Mouse (Mus musculus) heart, adult 8-10 months (tissue): ENCODE results near the gene Stx4a. TPM values are rescaled to one million over a fixed set of nuclear protein-coding genes. Genes with fewer than 3 reads are reported as not detected.
"Not testable (repeated sequence)": the region's sequence is repeated elsewhere in the genome, so short reads cannot be mapped to it uniquely, and the experiment has no call there.

ENCODE experiments used
- DNase-seq: peaks from one replicate; pipeline ENCODE4 v3.0.0; 2022; ENCODE audit warnings: low spot score
- total RNA-seq, 4 experiments: library from RNA; stranded (reverse); gene quantifications; 2 replicates each; pipeline ENCODE4 v1.2.4; 2022

Stx4a gene
- total RNA-seq, 4 experiments from 2014 or later, result 61.9 to 68.0 (median 66.0) TPM

DNA sequence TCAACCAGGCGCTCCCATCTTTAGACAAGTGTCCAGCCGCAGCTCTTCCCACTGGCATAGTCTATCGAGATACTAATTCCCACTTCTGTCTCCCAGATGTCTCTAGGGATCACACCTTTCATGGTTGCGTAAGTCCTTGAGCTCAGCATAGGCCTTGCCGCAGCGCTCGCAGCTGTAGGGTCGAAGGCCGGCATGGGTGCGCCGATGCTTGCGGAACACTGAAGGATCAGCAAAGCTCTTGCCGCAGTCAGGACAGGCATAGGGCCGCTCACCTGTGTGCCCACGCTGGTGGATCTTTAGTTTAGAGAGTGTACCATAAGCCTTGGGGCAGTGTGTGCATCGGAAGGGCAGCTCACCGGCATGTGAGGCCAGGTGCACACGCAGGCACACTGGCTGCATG lies 43.5 kb downstream of the Stx4a start:
- no peak for DNase-seq

DNA sequence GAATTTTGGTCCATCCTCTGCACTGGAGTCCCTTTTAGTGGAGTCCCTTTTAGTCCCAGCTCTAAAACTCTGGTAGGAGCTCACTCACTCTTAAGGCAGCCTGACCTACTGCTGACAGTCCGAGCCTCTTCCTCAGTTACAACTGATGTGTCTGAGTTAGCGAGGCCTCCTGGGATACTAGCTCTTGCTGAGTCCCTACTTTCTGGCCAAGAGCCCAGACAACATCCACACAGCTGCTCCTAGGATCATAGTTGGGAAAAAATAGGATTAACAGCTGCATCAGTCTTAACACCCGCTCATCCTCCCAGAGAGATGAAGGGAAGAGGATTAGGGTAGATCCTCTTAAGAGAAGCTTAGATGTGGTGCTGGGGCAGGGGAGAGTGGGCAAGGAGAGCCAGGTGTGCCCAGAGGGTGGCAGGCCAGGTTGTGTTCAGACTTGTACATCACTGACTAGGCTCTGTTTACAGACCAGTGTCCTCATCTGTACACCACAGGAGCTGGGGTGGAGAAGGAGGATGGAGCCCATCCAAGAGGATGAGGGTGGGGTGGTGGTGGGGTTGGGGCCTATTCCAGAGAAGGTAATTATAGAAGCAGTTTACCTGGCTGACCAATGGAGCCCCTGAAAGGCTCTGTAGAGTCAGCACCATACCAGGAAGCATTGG lies 45.2 kb downstream of the Stx4a start:
- peak; percentile 45 for DNase-seq

DNA sequence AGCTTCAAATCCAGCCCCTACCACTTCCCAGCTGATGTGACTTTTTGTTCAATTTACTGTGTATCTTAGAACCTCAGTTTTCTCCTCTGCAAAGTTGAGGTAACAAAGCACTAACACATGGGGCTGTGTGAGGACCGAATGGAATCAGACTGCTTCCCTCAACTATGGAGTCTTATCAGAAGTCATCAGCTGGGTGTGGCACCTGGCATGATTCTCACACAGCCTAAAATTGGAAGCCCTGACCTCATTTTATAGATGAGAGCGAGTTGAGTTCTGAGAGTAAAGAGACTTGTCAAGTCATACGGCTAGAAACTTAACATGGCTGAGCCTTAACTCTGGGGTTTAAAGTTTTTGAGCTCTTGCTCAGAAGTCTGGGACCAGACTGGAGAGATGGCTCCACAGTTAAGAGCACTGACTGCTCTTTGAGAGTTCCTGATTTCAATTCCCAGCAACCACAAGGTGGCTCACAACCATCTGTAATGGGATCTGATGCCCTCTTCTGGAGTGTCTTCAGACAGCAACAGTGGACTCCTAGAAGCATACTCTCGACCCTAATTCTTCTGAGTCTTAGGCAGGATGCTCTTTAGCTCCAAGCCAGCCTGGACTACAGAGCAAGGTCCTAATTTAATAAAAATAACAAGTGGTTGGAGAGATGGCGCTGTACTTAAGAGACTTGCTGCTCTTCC lies 46.2 kb downstream of the Stx4a start:
- no peak for DNase-seq

DNA sequence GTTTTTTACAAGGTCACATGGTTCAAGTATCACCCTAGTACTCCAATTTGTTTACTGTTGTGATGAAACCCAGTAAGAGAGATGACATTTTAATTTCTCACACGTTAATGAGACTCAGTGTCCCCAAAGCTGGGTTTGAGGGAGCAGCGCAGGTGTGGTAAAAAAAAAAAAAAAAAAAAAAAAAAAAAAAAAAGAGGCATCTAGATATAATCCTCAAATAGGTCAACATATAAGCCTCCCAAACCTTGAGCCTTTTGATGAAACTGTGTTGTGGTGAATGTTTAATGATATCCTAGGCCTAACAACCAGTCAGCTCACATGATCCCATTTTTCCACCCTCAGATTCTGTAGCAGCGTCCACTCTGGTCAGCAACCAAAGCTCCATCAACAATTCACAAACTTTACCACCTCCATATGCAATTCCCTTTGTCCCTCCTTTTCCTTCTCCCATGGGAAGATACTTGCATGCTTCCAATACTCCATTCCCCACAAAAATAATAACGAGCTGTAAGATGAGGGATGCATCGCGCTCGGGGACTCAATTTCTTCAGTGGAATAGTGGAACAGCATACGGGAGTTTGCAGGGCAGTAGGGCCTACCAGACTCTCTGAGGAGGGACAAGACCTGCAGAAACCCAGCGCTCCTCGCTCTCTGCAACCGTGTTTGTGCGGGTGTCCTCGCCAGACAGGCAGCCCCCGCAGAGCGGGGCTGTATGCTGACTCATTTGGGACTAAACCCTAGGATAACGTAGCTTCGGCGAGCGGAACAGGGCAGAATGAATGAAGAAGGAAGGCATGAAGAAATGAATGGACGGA lies 50.9 kb downstream of the Stx4a start:
- DNase-seq, result no peak

DNA sequence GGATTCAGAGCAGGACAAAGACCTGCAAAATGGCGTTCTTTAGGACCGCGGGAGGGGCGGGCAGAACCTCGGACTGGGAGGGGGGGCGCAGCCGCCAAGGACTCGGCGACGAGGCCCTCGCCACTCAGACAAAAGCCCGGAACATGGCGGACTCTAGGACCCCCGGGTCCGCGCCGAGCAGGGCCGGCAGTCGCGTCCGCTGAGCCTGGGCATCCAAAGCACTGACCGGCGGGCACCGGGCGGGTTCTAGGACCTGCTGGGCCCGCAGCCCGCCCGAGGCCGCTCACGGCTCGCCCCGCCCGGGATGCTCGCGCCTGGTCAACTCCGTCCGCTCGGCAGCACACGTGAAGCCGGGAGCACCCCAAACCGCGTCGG lies 51.5 kb downstream of the Stx4a start:
- DNase-seq, result peak; percentile 91

DNA sequence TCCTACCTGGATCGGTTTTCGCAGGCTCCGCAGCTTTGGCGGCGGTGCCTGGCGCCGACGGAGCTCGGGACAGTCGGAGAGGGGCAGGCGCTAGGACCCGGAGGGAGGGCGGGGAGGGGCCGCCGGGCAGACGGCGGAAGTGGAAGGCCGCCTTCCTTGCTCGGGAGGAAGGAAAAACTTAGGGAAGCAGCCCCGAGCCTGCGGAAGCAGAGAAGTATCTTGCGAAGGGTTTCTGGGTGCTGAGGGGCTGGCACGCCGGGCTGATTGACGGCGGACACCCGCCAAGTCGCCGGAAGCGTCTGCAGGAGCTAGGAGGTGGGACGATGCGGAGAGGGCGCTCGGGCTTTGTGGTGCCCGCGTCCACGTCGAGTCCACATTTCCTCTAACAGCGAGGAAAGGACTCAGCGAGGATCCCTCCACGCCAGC lies 52.0 kb downstream of the Stx4a start, which contains the start of gene Zfp646:
Zfp646 (plus strand) TSS at position 181 of the 426 bp plus-strand sequence.
- peak; percentile 66 for DNase-seq

DNA sequence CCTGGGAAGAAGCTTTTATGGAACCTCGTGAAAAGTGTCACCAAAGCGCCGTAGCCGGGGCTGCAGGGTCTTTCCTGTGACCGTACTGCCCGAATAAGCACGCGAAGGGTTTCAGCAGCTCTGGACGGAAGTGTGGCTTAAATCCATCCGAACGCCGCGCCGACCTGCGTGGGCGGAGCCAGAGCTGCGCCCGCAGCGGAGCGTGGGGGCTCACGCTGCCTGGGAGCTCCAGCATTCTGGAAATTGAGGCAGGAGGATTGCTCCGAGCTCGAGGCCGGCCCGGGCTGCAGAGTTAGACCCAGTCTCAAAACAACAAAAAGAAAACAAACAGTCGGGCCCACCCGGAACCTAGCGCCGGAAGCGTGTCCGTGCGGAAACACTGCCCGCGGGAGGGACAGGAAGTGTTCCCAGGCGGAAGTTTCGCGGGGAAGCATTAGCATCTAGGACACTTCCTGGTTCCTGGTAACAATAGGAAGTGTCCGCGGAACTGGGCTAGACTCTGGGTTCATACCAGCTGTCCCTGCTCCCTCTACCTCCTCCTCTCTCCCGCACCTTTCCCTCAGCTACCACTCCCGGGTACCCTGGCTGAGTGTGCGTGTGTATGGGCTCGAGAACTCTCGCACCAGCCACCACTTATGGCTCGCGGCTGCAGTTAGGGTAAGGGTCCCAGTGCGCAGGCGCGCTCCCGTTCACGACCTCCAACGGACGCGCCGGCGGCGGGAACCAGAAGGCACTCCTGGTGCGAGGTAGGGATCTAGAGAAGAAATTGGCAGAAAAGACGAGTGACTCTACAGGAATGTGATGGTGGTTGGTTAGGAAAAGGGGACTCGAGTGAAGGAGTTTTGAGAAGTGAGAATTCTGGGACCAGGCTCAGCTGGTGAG lies 52.6 kb downstream of the Stx4a start, which contains the start of gene Zfp668:
Zfp668 (minus strand) TSS at position 362 of the 882 bp plus-strand sequence.
- peak; percentile 90 for DNase-seq

DNA sequence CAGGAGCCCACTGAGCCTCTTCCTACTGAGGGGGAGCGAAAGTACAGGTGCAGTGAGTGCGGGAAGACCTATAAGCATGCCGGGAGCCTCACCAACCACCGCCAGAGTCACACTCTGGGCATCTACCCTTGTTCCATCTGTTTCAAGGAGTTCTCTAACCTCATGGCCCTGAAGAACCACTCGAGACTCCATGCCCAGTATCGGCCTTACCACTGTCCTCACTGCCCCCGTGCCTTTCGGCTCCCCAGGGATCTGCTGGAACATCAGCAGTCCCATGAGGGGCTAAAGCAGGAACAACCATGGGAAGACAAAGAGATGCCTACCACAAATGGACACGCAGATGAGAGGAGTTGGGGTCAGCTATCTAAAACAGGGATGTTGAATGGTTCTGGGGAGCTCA lies 55.2 kb downstream of the Stx4a start:
- no peak for DNase-seq

DNA sequence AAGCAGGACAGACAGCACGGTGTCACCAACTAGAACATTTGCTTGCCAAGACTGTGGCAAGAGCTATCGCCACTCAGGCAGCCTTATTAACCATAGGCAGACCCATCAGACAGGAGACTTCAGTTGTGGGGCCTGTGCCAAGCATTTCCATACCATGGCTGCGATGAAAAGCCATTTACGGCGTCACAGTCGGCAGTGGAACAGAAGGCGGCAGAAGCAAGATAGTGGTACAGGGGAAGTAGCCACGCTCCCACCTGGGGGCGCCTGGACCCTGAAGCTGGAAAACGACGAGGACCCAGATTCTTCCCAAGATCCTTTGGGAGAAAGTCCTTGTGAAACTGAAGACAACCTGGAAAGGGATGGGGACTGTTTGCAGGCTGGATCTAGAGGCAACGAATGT lies 56.3 kb downstream of the Stx4a start:
- DNase-seq, result no peak

DNA sequence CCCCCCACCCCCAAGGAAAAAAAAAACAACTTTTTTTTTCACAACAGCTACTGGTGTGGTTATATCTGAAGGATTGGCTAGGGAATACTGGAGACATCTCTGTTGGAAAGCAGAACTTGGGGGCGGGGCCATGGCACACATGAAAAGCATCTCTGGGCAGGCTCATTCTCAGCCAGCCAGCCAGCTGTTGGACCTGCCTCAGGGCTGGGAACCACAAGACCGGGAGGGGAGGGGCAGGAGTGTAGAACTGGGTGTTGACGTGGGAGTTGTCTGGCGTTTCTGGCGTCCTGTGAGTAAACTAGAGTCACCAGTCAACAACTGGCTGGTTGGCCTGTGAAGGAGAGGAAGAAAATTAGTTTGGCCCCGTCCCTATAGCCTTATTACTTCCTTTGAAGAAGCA lies 61.9 kb downstream of the Stx4a start:
- DNase-seq, result peak; percentile 69

DNA sequence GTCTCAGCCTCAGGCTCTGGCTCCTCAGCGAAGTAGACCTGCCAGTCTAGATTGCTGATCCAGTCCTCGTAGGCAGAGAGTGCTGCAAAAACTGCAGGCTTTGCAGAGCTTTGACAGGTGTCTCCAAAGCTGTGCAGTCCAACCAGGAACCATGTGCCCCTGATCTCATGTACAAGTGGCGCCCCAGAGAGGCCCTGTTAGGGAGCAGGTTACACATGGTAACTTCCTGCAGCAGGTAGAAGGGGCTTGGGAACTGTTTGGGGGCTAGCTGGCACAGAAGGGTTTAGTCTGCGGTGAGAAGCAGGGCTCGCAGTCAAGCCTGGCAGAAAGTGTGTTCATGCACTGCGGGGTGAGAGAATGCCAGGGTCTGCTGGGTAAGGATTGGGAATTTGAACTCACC lies 62.5 kb downstream of the Stx4a start:
- DNase-seq, result no peak

DNA sequence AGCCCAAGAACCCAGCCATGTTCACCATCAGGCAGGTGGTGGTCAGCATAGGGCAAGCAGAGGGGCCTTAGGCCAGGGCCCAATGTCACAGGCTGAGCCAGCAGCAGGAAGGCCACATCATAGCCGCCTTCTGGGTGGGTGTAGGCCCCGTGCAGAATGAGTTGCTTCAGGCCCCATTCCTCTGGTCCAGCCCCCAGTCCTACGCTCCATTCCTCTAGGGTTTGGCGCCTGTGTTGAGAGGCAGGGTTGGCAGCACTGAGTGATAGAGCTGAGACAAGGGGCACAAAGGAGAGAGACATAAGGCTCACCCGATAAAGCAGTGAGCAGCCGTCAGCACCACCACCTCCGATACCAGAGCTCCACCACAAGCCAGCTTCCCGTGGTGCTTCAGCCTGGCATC lies 63.1 kb downstream of the Stx4a start:
- DNase-seq, result no peak

DNA sequence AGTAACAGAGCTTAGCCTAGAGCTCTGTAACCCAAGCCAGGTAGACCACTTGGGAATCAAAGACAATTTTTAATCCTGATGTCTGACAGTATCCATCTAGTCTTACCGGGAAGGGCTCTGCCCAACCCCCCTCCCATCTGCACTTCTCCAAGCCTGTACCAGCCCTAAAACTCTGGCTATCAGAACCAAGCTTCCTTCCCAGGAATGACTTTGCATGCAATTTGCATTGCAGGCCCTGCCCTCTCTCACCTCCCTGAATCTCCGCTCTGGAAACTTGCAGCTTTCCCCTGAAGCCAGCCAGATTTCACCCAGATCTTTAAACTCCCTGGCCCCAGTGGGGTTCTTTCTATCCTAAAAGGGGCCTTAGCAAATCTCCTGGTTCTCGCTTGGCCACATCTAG lies 63.7 kb downstream of the Stx4a start:
- DNase-seq, result no peak

DNA sequence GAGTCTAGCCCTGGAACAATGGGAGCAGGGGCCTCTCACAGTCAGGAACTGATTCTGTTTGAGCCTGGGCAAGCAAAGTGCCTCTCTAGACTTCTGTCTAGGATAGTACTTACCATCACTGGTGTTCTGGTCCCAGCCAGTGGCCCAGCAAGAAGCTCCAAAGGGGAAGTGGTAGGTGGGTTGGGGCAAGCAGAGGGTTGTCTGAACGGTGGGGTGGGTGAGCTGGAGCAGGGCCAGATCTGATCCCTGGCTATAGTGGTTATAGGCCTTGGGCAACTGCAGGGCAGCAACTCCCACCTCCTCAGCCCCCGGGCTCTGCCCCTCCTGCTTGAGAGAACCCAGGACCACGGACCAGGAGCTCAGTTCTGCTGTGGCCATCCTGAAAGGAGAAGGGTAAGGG lies 64.7 kb downstream of the Stx4a start:
- DNase-seq, result no peak

DNA sequence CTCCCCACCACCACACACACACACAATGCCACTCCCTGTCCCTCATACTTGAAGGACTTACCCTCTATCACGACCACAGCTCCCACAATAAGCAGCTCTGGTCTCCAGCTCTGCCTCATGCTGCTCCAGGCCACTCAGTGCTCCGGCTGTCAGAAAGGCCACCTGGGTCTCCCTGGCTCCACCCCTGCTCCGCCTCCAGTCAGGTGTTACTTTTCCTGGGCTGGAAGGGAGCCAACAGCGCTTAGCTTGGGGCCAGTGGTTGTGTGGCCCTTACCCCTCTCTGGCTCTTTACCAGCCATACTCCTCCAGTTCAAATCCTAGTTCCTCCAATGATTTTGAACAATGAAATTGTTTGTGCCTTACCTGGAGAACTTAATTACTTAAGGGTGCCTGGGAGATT lies 66.7 kb downstream of the Stx4a start, which contains the start of gene Prss53:
Prss53 (minus strand) TSS at position 173 of the 400 bp plus-strand sequence.
- no peak for DNase-seq

DNA sequence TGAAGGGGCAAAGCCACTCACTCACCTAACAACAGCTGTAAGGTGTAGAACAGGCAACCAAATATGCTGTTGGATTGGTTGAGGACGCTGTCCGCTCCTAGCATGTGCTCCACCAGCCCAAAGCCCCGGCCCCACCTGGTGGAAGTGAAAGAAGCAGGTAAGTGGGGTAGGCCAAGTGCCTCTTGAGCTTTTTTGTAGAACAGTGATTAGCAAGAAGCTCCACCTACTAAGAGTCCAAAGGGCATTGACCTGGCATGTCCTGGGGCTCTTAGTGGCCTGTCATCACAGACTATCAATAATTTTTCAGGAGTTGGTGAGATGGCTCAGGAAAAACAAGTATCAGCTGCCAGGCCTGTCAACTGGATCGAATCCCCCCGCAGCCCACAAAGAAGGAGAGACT lies 70.4 kb downstream of the Stx4a start:
- DNase-seq, result no peak

DNA sequence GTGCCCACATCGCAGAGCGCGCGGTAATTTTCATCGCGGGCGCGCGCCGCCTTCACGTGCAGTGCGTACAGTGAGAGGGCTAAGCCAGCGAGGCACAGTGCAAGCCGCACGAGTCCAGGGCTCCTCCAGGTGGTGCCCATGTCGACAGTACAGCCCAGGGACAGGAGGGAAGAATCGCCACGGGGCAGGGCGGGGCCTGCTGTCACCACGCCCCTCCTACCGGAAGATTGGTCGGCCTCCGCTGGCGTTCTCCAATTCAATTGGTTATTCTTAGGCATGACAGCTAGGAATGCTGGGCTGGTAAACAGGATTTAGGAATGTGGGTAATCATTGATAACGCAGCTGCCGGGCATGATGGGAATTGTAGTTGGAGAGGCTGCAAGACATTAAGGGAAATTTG lies 71.3 kb downstream of the Stx4a start, which contains the start of the genes Gm21974 and Vkorc1:
Gm21974 (minus strand) TSS at position 13 of the 400 bp plus-strand sequence.
Vkorc1 (minus strand) TSS at position 176 of the 400 bp plus-strand sequence.
- peak; percentile 97 for DNase-seq

DNA sequence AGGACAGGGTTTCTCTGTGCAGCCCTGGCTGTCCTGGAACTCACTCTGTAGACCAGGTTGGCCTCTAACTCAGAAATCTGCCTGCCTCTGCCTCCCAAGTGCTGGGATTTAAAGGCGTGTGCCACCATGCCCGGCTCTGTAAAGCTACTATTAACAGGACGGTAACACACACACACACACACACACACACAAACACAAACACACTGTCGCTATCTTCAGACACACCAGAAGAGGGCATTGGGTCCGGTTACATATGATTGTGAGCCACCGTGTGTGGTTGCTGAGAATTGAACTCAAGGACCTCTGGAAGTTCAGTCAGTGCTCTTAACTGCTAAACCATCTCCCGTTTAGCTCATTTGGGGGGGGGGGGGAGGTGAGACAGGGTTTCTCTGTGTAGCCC lies 71.8 kb downstream of the Stx4a start:
- DNase-seq, result not testable (repeated sequence)

DNA sequence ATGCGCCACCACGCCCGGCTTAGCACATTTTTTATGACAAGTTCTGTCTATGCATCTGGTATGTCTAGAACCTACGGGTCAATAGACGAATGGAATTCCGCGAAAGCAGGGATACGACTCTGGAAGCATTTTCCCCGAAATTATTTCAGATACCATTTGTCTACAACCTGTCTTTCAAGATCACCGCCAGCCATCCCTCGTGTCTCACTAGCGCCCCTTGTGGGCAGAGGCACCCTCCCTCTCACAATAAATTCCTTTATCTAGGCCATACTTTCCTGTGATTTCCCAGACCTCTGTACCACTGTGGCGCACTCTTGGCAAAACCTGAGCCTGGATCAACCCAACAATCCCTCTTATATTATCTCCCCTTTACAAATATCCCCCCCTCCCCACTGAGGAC lies 72.3 kb downstream of the Stx4a start:
- DNase-seq, result peak; percentile 27

DNA sequence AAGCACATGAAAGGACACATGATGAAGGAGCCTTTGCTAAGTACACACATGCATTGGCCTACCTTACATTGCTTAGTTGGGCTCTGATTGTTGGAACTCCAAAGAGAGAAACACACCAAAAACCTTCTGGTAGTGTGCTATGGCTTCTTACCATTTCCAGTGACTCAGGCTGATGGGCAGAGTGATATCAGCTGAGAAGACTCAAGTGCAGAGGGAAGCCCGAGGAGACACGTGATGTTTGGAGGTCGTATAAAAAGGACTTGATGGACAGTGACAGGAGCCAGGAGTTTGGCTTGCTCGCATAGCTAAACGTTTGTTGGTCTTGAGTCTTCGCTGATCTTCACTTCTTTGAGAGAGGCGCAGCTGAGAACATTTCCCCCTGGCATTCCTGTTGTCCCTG lies 73.4 kb downstream of the Stx4a start:
- DNase-seq, result no peak
